Comparison of ENCODE assay signal across 19 mouse cellular contexts in the genomic region with DNA sequence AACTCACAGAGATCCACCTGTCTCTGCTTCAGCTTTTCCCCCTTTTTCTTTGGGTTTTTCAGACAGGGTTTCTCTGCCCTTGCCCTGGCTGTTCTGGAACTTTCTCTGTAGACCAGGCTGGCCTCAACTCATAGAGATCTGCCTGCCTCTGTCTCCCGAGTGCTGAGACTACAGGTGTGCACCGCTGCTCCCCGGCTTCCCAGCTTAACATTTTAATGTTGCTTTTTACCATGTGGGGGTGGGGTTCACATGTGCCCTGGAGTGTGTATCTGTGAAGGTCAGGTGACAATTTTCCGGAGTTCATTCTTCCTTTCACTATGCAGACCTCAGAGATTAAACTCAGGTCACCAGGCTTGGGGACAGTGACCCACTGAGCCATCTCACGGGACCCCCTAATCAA.
"Had no signal": no experiment of that assay in that cellular context is flagged by ENCODE, and none has a peak within 500 bp of the region (broad histone marks: within the 10 kb centered on the region; RNA-seq: fewer than 3 reads in every experiment).

No protein-coding gene starts in this region.

- H3K9me3 ChIP-seq: midbrain, embryonic 10.5 days; midbrain, embryonic 12.5 days; neural tube, embryonic 13.5 days; neural tube, embryonic 15.5 days had no signal

- H3K27ac ChIP-seq: midbrain, embryonic 10.5 days; midbrain, embryonic 12.5 days; neural tube, embryonic 13.5 days; neural tube, embryonic 15.5 days had no signal

- H3K9ac ChIP-seq: lung, embryonic 14.5 days; midbrain, embryonic 12.5 days; neural tube, embryonic 13.5 days; neural tube, embryonic 15.5 days had no signal

- H3K27me3 ChIP-seq: midbrain, embryonic 12.5 days; neural tube, embryonic 13.5 days; neural tube, embryonic 15.5 days had no signal

- H3K36me3 ChIP-seq: neural tube, embryonic 15.5 days had no signal

- ATAC-seq: midbrain, embryonic 16.5 days had no signal

- DNase-seq: lung, adult 18-20 months; lung, embryonic 14.5 days; lung, postnatal 10 days; lung, postnatal 4 days; midbrain, embryonic 14.5 days; retina, postnatal 1 day; right cerebral cortex, adult 18-20 months; right cerebral cortex, postnatal 25 days; right cerebral cortex, postnatal 4 days; spleen, adult 18-20 months; thymus, adult 18-20 months; thymus, postnatal 14 days; thymus, postnatal 36 days had no signal

- H3K4me2 ChIP-seq: lung, embryonic 14.5 days; midbrain, embryonic 12.5 days; neural tube, embryonic 13.5 days; neural tube, embryonic 15.5 days had no signal

- H3K4me3 ChIP-seq: midbrain, embryonic 10.5 days; midbrain, embryonic 12.5 days; myocyte; neural tube, embryonic 13.5 days; neural tube, embryonic 15.5 days had no signal
